Mouse (Mus musculus): ENCODE results near the gene Fbf1. TPM values are rescaled to one million over a fixed set of nuclear protein-coding genes. Genes with fewer than 3 reads are reported as not detected.

The Fbf1 gene
- polyA plus RNA-seq, 1 experiment from 2014 or later: 49.2 TPM

- CTCF ChIA-PET: interaction anchor here (1.2 to 2.0 kb wide), 3 partner anchors 9 to 33 kb away, joined by 3 to 7 read pairs (median 4); partner anchors contain the start of gene Trim65
- no peak for ATAC-seq
- no peak for TF ChIP-seq CTCF (IDR thresholded peaks at IDR 0.05)
- no peak for DNase-seq (ENCODE audit: low read depth, low spot score)
- POLR2A ChIA-PET: interaction anchor here (0.7 to 0.8 kb wide), 4 partner anchors 15 to 491 kb away, joined by 3 to 4 read pairs (median 3); no protein-coding TSS in a partner anchor
- no peaks in the 10 kb centered on the region for H3K27me3 ChIP-seq
- in situ Hi-C loops (cut with MboI; ENCODE audit: low pct_unique_long_range_greater_than_20kb): no loop called here
Measured at GRCm38 (mm10) chr11:116102472-116102871, 65.5 kb downstream of the Fbf1 start.

GRCm38 (mm10) chr11:116101931-116102381 lies 66.0 kb downstream of the Fbf1 start:
- ChIA-PET CTCF (interaction anchor here (0.8 to 2.0 kb wide), 4 partner anchors 8 to 33 kb away, joined by 3 to 7 read pairs (median 4); partner anchors contain the start of gene Trim65), POLR2A (interaction anchor here (0.7 to 1.4 kb wide), 4 partner anchors 15 to 490 kb away, joined by 3 read pairs; no protein-coding TSS in a partner anchor)
- no peak for DNase-seq (ENCODE audit: low read depth, low spot score)
- in situ Hi-C loops (cut with MboI; ENCODE audit: low pct_unique_long_range_greater_than_20kb): no loop called here
- no peak for TF ChIP-seq CTCF (IDR thresholded peaks at IDR 0.05)
- H3K27me3 ChIP-seq: no peaks in the 10 kb centered on the region
- ATAC-seq: no peak

DNA sequence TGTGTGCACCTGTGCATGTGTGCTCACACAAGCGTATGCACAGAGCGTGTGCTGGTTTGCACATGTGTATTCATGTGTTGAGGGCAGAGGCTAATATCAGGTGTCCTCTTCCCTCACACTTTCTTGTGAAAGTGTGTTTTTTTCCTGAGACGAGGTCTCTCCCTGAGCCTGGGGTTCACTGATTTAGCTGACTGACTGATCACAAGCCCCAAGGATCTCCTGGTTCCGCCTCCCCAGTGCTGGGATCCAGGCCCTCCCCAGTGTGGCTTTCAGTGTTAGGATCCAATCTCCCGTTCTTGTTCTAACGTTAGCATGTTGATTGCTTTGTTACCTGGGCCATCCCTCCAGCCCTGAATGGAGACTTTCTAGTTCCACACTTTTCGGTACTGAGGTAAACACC lies 67.1 kb downstream of the Fbf1 start:
- DNase-seq (ENCODE audit: low read depth, low spot score) (no peak), ATAC-seq (no peak)
- TF ChIP-seq CTCF (IDR thresholded peaks at IDR 0.05): no peak
- no peaks in the 10 kb centered on the region for H3K27me3 ChIP-seq
- in situ Hi-C loops (cut with MboI; ENCODE audit: low pct_unique_long_range_greater_than_20kb): no loop called here
- ChIA-PET CTCF (interaction anchor here (0.8 to 1.0 kb wide), 3 partner anchors 17 to 30 kb away, joined by 3 read pairs; partner anchors contain the start of gene Trim65), POLR2A (interaction anchor here (1.4 to 2.2 kb wide), 2 partner anchors 8 to 21 kb away, joined by 3 to 12 read pairs; no protein-coding TSS in a partner anchor)

GRCm38 (mm10) chr11:116100385-116100784 lies 67.6 kb downstream of the Fbf1 start:
- ATAC-seq (no peak), DNase-seq (ENCODE audit: low read depth, low spot score) (no peak)
- in situ Hi-C loops (cut with MboI; ENCODE audit: low pct_unique_long_range_greater_than_20kb): no loop called here
- TF ChIP-seq CTCF (IDR thresholded peaks at IDR 0.05): no peak
- no peaks in the 10 kb centered on the region for H3K27me3 ChIP-seq
- ChIA-PET POLR2A (interaction anchor here (2.2 kb wide), 1 partner anchor 9 kb away, joined by 12 read pairs; no protein-coding TSS in a partner anchor), CTCF (interaction anchor here (1.0 to 1.9 kb wide), 2 partner anchors 29 to 30 kb away, joined by 3 to 5 read pairs; partner anchors contain the start of gene Trim65)

DNA sequence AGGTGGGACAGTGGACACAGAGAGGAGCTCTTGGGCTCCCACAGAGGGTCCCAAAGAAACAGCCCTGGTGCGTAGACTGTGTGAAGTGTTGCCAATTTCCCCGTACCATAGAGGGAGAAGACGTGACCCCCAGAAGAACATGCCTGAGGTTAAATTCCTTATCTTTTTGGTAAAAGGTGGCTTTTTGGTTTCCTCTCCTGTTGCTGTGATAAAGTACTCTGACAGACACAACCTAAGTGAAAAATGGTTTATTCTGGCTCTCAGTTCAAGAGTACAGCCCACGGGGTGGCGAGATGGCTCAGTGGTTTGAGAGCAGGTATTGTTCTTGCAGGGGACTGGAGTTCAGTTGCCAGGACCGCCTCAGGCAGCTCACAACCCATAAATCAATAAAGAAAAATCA lies 68.5 kb downstream of the Fbf1 start:
- ChIA-PET CTCF (interaction anchor here (1.9 to 2.5 kb wide), 2 partner anchors 8 to 30 kb away, joined by 5 to 8 read pairs; no protein-coding TSS in a partner anchor), POLR2A (interaction anchor here (0.7 to 2.2 kb wide), 4 partner anchors 9 to 608 kb away, joined by 3 to 12 read pairs (median 5); partner anchors contain the start of gene Trim65)
- DNase-seq (ENCODE audit: low read depth, low spot score) (no peak), ATAC-seq (no peak)
- no peaks in the 10 kb centered on the region for H3K27me3 ChIP-seq
- TF ChIP-seq CTCF (IDR thresholded peaks at IDR 0.05): no peak
- in situ Hi-C loops (cut with MboI; ENCODE audit: low pct_unique_long_range_greater_than_20kb): no loop called here

- no peaks in the 10 kb centered on the region for H3K27me3 ChIP-seq
Measured at GRCm38 (mm10) chr11:116098711-116099460, 69.1 kb downstream of the Fbf1 start.

DNA sequence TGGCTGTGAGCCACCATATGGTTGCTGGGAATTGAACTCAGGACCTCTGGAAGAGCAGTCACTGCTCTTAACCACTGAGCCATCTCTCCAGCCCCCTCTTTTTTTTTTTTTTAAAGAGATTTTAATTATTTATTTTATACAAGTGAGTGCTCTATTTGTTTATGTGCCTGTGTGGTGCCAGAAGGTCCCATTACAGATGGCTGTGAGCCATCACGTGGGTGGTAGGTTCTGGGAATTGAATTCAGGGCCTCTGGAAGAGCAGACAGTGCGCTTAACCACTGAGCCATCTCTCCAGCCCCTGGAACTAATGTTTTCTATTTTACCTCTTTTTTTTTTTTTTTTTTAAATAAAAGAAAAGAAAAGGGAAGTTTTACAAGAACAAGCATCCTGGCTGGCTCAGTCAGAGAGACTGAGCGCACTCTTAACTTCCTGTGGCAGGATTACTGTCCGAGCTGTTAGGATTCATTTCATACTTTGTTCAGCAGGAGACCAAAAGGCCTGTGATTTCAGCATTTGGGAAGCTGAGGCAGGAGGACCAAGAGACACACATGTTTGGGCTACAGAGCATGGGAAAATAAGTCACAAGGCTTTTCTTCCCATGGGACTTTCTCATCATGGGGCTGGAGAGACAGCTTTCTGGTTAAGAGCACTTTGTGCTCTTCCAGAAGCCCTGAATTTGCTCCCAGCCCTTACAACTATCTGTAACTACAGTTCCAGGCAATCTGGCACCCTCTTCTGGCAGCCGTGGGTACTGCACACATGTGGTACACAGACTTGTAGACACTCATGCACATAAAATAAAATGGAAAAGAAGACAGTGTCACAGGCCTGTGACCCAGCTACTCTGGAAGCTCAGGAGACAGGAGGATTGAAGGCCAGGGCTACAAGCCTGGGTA lies 71.5 kb downstream of the Fbf1 start:
- ATAC-seq (no peak), DNase-seq (ENCODE audit: low read depth, low spot score) (no peak)
- no peak for TF ChIP-seq CTCF (IDR thresholded peaks at IDR 0.05)
- in situ Hi-C loops (cut with MboI; ENCODE audit: low pct_unique_long_range_greater_than_20kb): no loop called here
- CTCF ChIA-PET: interaction anchor here (0.6 to 1.2 kb wide), 4 partner anchors 11 to 72 kb away, joined by 3 to 4 read pairs (median 3); no protein-coding TSS in a partner anchor
- no peaks in the 10 kb centered on the region for H3K27me3 ChIP-seq
- POLR2A ChIA-PET: no interaction called here

More at GRCm38 (mm10) chr11:116098711-116099460, 69.1 kb downstream of the Fbf1 start:
- POLR2A ChIA-PET: interaction anchor here (0.7 to 2.2 kb wide), 7 partner anchors 9 to 609 kb away, joined by 3 to 13 read pairs (median 5); partner anchors contain the start of gene Trim65
- ATAC-seq (peak; percentile 69), DNase-seq (ENCODE audit: low read depth, low spot score) (no peak)
- CTCF ChIA-PET: interaction anchor here (0.6 to 2.5 kb wide), 4 partner anchors 8 to 31 kb away, joined by 3 to 8 read pairs (median 4); partner anchors contain the start of gene Wbp2
- no peak for TF ChIP-seq CTCF (IDR thresholded peaks at IDR 0.05)
- in situ Hi-C loops (cut with MboI; ENCODE audit: low pct_unique_long_range_greater_than_20kb): no loop called here

DNA sequence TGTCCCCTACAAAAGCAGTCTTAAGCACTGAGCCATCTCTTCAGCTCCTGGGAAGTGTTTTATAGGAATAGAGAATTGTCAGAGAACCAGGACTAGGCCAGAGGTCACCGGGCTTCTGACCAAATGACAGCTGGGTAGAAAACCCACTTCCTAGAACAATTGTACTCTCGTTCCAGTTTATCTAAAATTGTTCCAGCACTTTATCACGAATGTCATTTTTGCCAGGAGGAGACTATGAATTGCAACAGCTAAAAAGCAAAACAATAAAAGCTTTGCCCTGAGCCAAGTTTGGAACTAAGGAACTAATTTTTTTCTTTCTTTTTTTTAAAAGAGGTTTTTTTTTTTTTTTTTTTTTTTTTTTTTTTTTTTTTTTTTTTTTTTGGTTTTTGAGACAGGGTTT lies 72.4 kb downstream of the Fbf1 start:
- ChIA-PET CTCF (no interaction called here), POLR2A (no interaction called here)
- no peaks in the 10 kb centered on the region for H3K27me3 ChIP-seq
- ATAC-seq (no peak), DNase-seq (ENCODE audit: low read depth, low spot score) (no peak)
- in situ Hi-C loops (cut with MboI; ENCODE audit: low pct_unique_long_range_greater_than_20kb): no loop called here
- no peak for TF ChIP-seq CTCF (IDR thresholded peaks at IDR 0.05)

DNA sequence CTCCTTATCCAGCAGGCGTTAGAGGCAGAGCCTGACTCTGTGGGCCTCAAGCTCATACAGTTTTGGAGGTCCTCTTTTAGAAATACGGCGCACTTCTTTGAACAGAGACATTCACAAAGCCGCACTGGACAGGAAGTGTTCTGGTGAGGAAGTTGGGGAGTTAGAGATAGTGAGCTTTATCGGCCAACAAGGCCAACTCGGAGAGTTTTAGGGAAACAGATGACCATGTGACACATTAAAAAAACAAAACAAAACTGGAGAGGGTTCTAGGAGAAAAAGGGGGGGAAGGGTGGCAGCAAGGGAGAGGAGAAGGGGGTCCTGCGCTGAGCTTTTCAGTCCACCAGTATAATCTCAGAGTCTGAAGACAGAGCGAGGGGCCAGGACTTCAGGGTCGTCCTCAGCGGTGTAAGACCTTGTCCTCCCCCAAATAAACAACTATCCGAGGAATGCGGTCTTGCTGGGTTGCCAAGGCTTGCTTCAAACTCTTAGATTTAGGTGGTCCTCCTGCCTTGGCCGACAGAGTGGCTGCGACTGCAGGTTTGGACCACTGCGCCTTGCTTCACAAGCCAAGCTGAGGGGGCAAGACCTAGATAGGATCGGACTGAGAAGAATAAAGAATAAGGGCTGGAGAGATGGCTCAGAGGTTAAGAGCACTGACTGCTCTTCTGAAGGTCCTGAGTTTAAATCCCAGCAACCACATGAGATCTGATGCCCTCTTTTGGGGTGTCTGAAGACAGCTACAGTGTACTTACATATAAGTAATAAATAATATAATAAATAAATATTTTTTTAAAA lies 74.0 kb downstream of the Fbf1 start:
- no peaks in the 10 kb centered on the region for H3K27me3 ChIP-seq
- DNase-seq (ENCODE audit: low read depth, low spot score): no peak
- ATAC-seq: no peak
- in situ Hi-C loops (cut with MboI; ENCODE audit: low pct_unique_long_range_greater_than_20kb): no loop called here
- no peak for TF ChIP-seq CTCF (IDR thresholded peaks at IDR 0.05)
- ChIA-PET POLR2A (no interaction called here), CTCF (interaction anchor here (1.1 to 1.3 kb wide), 2 partner anchors 8 to 65 kb away, joined by 3 to 4 read pairs; no protein-coding TSS in a partner anchor)

All from Patski (cell line).